Mouse (Mus musculus) MEL-GATA-1-ER (cell line): Measurements from ENCODE around the gene Zcchc24.

Source experiments
- DNase-seq: peaks from one replicate; pipeline ENCODE4 v3.0.0-alpha.2; 2012; ENCODE audit warnings: low read depth; ENCODE audit errors: extremely low read depth

Gene Zcchc24

DNA sequence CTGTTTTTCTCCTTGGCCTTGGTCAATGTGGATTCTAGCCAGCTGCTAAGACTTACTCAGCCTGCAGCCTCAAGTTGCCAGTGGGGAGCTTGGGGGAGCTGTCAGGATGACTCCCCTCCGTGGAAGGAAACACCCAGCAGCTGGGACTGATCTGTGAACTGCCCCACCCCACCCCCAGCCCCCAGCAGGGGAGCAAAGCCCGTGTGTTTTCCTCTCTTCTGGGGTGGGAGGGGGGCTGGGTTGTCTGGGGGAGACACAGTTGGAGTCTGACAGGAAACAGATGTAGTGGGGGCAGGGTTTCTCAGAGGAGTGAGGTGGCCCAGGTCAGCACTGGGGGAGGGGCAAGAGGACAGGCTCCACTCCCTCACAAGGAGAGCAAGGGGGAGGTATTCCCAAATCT is 50.4 kb downstream of the Zcchc24 start:
- no peak for DNase-seq

DNA sequence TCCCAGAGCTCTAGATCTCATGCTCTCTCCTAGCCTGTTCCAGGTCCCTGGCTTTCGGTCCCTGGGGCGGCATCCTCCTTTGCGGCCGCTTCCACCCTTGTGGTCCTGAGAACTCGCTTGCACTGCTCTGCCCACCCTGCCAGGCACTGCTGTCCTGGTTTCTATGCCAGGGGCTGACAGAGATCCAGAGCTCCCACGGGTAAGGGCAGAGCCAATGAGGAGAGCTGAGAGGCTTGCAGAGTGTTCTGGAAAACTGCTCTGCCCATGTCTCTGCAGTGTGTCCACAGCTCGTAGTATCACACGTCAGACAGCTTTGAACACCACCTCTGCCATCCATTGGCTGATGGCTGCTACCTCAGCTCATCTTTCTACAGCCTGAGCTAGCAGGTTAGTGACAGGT is 51.1 kb downstream of the Zcchc24 start:
- no peak for DNase-seq

DNA sequence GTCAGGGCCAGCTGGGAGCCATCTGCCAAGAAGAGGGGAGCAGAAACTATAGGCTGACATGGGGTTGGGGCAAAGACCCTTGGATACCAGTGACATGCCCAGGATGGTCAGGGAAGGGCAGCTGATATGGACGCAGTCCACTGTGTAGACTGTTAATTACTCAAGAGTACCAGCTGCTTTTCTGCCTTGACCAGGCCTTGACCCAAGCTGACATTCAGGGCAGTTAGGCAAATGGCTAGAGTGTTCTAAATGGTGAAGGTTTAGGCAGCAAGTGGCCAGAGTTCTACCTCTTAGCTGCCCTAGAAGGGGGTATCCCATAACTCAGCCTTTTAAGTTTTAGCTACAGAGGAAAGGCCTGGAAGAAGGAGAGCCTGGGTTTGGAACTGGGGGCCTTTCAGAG is 52.3 kb downstream of the Zcchc24 start:
- no peak for DNase-seq

DNA sequence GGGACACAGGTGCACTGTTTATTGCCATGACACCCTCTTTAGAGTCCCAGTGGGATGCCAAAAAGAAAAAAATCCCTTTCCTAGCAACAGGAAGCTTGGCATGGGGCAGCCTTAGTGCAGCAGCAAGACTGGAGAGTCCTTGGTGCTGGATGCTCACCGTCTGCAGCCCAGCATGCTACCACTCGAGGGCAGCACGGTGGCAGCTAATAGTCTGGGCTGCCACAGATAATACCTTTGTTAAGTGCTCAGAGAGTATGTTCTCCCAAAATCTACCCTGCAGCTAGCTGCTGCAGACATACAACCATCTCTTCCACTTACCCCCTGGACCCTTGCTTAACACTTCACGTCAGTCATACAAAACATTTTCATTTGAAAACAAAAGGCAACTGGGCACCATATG is 55.4 kb downstream of the Zcchc24 start:
- no peak for DNase-seq

DNA sequence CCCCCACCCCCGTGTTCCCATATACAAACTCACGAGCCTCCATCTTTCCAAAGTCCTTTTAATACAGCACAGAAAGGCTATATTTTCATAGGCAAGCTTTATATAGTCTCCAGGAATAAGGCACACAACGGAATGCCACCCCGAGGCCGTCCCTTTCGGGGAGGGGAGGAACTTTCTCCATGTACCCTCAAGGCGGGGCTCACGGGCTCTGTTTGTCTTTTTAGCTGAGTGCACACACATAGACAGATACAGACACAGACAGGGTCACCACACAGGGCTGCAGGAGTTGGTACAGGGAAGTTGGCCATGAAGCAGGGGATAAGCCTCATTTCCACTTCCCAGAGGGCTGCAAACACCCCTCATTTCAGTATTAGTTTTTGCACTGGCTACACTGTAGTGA is 57.2 kb downstream of the Zcchc24 start:
- no peak for DNase-seq

DNA sequence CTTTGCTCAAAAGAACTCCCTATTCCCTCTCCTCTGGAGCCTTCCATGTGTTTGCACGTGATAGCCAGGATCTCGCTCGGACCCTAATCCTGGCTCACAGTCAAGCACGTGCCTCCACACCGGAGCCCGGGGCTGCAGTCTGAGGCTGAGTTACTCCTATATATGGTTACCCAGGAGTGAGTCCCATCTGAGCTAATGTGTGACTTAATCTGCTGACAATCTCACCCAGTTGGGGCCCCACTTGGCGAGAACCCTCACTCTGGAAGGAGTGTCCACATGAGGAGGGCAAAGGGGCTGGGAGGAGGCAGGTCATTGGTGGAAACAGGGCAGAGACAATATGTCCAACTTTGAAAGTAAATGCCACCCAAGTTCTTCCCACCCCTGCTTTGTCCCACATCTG is 57.7 kb downstream of the Zcchc24 start:
- DNase-seq: no peak

DNA sequence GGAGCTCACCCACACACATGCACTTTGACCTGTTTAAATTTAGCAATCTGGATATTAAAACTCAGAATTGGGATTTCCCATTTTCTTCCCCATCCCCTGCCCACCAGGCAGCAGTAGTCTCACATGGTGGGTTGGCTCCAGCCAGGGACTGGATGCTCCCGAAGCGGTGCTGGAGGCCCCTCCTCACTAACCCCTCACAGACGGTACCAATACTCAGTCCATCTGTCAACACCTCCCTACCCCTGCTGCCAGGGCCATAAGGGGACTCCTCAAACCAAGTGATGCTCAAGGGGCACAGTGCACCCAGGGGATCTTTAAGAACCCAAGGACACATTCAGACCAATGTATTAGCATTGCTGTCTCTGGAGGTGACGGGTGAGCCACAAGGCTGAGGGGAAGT is 58.2 kb downstream of the Zcchc24 start:
- no peak for DNase-seq

DNA sequence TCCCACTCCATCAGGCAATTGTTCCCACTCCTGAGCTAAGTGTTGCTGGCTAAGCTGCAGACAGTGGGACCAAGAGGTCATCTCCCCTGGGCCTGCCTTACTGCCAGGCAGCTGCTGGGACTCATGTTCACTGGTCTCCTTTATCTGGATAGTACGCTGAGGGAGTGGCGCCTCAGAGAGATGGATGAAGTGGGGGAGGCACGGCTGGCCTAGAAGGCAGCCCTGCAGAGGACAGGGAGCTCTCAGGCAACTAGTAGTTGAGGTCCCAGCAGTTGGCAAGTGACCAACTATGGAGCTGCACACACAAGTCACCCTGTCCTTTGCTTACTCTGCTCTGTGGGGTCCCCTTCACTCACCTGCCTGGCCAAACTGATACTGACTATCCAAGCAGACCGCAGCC is 58.8 kb downstream of the Zcchc24 start:
- DNase-seq: no peak

DNA sequence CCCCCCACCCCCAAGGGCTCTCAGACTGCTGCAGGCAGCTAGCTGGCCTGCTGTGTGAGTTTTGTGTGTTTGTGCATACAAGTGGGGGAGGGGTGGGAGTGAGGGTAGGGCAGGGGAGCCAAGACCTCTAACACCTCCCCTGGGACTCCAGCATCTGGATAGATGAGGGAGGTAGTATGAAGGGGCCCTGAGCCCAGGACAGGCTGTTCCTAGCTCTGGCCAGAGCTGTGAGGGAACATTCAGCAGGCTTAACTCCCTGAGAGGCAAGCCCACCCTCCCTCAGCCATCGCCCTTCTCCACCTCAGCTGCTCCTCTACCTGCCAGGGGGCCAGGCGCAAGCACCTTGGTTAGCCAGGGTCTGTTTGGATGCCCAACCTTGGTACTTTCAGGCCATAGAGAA is 59.9 kb downstream of the Zcchc24 start:
- no peak for DNase-seq

DNA sequence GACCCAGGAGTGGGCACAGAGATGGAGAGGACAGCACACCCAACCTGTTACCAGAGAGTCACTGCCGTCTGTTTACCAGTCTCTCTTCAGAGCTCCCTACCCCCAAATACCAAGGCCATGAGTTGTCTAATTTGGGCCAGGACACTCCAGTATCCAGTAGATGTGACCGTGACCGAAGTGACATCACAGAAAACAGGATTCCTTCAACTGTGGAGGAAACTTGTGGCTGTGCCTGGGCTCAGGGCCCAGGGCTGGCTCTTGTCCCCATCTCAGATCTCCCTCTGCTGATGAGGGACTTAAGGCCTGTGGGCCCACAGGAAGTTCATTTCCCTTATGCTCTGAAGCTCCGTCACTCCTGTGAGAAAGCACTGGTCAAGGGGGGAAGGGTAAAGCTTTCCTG is 60.4 kb downstream of the Zcchc24 start:
- no peak for DNase-seq

DNA sequence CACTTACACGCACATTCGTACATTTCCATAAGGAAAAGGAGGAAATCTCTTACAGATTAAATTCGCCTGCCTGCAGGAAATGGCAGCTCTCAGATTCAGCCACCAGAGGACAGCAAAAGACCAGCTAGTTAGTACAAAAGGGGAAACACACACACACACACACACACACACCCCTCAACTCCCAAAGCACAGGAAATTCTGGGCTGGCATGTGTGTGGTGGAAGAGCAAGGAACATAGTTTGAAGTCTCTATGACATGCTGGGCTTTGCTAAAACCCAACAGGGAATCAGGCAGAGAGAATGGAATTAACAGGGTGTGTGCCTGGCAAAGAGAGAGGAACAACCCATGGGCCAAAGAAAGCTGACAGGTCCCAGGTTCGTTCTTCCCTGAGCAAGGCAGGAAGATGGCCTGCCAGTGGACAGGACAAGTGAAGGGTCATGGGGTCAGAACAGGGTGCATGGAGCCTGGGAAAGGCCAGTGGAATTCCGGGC is 61.1 kb downstream of the Zcchc24 start:
- no peak for DNase-seq

DNA sequence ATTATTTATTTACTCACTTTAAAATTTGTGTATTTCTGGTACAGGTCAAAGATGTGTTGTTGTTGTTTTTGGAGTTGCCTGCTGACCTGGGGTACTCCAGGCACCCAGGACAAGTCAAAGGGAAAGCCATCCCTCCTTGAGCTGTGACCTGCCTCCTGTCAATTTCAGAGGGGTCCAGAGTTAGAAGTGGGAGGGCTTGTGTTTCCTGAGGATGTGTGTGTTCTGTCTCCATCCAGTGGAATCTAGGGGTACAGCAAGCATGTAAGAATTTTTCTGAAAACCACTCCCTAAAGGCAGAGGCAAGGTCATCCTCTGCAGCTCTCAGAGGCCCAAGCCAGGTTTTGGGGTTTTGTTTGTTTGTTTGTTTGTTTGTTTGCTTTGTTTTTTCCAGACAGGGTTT is 66.9 kb downstream of the Zcchc24 start:
- no peak for DNase-seq

DNA sequence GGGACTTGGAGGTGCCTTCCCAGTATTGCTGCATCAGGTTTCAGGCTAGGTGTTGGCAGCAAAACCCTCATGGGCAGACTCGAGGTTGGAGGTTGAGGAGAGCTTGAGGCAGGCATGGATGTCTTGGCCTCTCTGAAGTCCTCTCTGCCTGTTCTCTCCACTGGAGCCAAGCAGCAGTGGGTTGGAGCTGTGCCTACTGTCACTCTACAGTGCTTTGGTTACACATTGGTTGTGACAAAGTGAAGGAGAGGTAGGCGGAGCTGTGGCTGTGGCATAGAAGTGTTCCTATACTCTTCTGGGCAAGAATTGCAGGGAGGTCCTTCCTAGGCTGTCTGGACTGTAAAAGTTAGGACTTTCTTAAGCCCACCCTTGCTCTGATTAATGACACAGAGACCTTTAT is 72.5 kb downstream of the Zcchc24 start:
- no peak for DNase-seq

DNA sequence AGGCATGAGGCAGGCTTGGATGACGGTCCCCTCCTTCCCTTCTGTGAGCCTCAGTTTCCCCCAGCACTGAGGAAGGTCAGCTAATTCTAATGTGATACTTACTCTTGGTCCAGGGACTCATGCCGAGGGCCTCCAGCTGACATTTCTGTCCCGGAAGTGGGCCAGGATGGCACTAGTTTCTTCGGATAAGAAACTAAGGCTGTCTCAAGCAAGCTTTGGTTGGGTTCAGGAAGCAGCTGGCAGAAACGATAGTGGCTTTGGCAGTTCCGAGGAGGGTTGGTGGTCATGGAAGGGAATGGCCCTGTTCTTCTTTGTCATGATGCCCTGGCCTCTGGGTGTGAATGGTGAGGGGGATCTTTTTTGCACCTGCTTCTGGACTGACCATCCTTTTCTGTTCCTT is 73.8 kb downstream of the Zcchc24 start:
- DNase-seq: peak; percentile 77

DNA sequence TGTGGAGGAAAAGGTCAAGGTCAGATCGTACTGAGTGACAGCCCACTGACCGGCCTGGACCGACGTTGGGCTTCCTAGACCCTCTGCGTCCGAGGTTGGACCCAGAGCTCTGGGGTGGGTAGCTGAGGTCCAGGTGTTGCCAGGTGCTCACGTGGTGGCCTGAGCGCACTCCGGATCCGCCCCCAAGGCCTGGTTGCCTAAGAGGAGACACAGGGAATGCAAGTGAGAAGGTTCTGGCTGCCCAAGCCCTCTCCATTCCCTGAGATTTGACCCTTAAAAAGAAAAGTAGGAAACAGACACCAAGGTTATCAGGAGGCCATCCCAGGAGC is 74.3 kb downstream of the Zcchc24 start:
- DNase-seq: no peak

DNA sequence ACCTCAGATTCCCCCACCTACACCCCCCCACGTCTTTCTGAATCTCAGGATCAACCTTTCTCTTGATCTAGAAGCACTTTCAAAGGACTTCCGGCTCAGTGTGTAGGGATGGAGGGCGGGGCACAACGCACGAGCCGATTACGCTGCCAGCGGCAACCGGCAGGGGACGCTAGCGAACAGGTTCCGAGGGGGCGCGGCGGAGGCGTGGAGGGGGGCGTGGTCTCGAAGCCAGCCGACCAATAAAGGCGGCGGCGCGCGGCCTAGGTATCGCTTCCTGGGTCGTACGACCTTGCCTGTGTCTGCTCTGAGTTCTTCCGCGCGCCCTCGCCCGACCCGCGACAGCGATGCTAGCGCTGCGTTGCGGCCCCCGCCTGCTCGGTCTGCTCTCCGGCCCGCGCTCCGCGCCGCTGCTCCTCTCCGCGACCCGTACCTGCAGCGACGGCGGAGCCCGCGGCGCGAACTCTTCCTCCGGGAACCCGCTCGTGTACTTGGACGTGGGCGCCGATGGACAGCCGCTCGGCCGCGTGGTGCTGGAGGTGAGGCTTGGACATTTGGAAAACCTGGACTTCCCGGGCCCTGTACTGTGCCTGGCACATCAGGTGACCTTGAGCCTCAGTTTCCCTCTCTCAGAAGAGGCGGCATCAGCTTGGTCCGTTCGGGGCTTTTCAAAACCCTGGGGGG is 74.8 kb downstream of the Zcchc24 start, which contains the start of gene Ppif:
Gene Ppif (plus strand): TSS at position 267 of the 681 bp plus-strand sequence.
- DNase-seq: peak; percentile 64

DNA sequence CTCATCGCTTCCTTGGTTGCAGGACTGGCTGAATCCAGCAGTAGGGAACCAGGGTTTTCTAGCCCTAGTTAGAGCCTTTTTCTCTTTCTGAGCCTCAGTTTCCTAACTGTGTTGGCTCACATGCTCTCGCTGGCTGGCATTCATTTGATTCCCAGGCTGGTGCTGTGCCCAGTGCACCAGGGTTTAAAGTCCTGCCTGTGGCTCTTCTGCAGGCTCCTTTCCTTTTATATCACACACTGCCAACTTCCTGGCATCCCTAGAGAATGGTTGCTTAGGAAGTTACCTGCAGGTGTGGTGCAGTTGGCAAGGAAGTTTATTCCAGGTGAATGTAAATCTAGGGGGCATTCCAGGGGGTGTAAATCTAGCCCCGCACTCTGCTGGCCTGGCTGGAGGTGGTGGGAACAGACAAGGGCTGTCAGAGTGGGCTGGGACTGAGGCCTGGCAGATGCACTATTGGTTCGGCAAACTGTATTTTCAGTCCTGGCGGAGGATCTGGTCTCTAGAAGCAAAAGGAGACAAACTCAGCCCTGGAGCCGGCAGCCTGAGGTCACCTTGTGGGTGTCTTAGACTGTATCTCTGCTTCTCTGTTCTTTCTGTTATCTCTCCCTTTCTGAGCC is 75.5 kb downstream of the Zcchc24 start:
- DNase-seq: no peak

DNA sequence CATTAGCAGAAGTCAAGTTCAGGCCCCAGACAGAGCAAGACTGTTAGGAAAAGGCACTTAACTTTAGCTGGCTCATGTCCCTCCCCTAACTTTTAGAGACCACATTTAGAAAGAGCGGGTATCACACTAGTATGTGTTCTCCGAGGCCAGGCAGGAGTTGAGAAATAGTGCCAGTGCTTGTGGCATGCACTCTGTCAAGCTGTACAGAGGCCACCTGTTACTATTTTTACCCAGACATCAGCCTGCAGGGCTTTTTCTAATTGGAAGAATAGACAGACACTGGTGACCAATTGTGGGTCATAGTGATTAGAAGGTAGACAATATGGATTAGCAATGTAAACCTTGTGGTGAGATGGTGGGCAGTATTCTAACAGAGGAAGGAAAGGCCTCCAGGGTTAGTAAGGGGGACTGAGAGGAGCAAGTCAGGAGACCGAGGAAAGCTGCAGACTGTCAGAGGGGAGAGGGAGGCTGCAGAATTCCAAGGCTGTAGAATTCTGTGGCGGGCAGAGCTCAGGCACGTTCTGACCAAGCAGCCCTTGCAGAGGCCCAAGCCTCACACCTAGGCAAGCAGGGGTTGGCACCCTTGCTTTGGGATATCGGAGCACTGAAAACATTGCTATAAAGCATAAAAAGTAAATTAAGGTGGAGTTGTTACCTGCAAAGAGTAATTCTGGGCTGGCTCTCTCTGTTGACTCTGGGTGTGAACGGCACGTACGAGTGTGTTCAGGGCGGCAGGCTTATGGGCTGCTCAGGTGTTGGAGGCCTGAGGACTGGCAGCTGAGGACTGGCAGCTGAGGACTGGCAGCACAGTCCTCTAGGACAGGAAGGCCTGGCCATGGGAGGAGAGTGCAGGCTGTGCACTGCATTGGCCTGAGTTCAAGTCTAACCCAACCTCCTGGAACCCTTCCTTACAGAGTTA is 81.6 kb downstream of the Zcchc24 start:
- DNase-seq: no peak

DNA sequence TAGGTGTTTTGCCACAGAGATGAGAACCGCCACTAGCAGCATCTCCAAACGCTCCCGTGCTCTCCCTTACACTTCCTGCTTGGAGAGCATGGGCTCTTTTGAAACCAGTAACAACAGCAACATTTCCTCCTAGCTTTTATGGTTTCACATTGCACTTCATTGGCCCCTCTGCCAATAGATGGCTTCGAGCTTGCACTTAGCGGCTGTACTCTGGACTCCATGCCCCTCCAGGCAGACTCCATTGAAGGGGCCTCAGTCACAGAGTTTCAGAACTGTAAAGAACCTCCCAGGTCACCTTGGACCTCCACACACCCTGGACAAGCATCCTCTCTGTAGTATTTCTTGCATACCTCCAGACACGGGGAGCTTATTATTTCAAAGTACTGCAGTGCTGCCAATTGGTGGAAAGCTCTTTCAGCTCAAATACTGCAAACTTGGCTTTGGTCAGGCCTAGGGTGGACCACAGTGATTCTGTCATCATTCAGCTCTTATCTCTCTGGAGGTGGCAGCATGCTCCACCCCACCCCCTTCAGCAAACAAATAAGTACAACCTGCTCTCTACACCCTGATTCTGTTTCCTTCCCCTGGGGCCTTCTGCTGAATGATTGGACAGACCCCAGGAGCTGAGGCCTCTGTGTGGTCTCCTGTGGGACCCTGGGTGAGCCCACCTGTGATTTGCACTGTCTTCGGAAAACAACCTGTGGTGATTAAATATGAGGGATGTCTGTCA is 82.5 kb downstream of the Zcchc24 start:
- DNase-seq: no peak

DNA sequence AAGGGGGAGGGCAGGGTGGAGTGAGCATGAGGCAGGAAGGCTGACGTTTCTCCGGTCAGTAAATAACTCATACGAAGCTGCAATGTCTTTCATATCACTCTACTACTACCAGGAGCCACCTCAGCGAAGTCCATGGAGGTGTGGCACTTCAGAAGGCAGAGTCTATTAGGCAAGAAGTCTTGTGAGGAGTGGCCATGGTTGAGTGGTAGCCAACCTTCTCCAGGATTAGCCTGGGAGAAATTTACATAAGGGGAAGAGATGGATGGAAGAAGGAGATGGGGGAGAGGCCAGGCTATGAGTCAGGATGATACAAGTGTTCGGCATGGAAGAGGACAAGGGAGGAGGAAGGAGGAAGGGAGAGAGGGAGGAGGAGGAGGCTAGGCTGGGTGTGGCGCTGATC is 86.8 kb downstream of the Zcchc24 start:
- no peak for DNase-seq

DNA sequence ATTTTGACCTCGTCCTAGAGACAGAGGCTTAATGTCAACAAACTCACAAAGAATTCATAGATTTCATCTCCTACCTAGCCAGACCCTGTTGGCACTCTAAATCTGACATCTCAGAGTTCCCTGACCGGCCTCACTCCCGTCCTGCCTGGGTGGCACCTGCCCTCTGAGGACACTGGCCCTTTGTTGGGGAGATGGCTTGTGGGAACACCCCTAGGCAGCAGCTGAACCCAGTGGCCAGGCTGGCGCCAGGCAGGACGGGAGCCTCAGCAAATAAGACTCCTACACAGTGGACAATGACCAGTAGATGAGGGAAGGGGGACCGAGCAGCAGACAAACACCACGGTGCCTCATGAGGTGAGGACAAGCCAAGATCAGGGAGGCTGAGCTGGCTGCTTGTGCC is 89.2 kb downstream of the Zcchc24 start:
- no peak for DNase-seq

DNA sequence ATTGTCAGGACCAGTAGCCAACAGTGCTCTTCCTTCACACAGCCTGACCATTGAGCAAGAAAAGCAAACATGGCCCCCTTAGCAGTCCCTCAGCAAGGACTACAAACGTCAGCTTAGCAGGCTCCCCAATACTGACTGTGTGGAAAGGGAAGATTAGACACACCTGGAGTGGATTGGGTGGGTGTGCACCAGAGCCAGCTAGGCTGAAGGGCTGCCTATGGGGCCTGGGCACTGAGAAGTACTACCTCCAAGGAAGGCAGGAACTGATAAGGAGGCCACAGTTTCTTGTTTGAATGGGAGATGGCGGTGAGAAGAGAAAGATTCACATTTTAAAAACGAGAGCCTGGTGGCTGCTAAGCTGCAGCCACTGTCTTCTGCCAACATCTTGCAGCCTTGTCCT is 101.3 kb downstream of the Zcchc24 start:
- peak; percentile 13 for DNase-seq
